Mouse (Mus musculus) right cerebral cortex, postnatal 4 days (tissue): ENCODE data around the gene Prr13.

Source experiments
- DNase-seq: peaks from one replicate; pipeline ENCODE4 v3.0.0-alpha.2; 2022

The Prr13 gene

DNA sequence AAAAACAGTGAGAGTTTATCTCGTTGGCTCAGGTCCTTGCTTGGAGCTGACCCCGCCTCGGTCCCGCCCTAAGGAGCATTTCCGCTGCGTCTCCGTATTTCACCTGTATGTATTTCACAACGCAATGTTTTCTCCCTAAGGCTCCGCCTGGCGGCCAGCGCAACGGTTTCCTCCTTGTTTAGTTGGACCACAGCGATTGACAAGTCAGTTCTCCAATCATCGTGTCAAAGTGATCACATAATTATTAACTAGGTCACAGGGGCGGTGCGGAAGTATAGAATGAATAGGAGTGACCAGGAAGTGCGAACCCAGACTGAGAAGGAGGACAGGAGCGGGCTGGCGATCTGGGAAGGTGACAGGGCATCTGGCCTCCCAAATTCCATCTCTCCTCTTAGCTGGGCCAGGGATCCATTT lies at the start of gene Prr13:
TSS of gene Prr13 (plus strand) at position 125 of the 414 bp plus-strand sequence.
- peak; percentile 74 for DNase-seq

DNA sequence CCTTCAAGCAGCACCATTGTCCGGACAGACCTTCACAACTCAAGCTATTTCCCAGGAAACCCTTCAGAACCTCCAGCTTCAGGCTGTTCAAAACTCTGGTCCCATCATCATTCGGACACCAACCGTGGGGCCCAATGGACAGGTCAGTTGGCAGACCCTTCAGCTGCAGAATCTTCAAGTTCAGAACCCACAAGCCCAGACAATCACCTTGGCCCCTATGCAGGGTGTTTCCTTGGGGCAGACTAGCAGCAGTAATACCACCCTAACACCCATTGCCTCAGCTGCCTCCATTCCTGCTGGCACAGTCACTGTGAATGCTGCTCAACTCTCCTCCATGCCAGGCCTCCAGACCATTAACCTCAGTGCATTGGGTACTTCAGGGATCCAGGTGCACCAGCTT lies 49.5 kb upstream of the Prr13 start:
- DNase-seq = no peak

DNA sequence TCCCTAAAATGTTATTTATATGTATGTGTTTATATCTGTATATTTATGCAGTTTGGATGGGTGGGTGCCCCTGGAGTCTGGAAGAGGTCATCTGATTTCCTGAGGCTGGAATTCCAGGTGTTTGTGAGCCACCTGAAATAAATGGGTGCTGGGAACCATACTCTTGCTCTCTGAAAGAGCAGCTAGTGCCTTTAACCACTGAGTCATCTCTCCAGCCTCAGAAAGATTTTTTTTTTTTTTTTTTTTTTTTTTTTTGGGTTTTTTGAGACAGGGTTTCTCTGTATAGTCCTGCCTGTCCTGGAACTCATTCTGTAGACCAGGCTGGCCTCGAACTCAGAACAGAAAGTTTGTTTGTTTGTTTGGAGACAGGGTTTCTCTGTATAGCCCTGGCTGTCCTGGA lies 47.8 kb upstream of the Prr13 start:
- no peak for DNase-seq

DNA sequence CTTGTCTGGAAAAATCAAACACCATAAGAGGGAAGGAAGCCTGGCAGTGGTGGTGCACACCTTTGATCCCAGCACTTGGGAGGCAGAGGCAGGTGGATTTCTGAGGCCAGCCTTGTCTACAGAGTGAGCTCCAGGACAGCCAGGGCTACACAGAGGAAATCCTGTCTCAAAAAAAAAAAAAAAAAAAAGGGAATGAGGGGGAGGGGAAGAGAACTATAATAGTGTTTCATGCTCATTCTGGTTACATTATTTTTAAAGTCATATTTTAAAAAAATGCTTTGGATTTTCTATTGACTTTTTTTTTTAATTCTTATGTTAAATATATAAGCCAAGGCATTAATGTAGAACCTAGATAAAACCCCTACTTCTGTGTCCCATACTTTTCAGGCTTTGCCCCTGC lies 45.1 kb upstream of the Prr13 start:
- no peak for DNase-seq

- no peak for DNase-seq
Observed at GRCm38 (mm10) chr15:102417524-102417923, 41.3 kb upstream of the Prr13 start.

- DNase-seq = no peak
Observed at GRCm38 (mm10) chr15:102420986-102421385, 37.8 kb upstream of the Prr13 start.

DNA sequence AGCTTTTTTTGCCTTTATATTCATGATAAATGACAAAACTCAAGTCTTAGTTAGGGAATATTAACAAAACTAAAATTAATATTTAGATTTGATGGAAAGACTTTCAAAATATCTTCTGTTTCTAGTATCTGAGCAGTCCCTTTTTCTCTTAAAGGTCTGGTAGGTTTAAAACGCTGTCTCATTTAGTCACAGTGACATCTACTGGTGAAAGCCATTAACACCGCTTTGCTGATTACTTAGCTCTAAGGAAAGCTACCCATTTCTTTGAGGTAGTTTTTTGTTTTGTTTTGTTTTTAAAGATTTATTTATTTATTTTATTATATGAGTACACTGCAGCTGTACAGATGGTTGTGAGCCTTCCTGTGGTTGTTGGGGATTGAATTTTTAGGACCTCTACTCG lies 37.4 kb upstream of the Prr13 start:
- peak; percentile 19 for DNase-seq

DNA sequence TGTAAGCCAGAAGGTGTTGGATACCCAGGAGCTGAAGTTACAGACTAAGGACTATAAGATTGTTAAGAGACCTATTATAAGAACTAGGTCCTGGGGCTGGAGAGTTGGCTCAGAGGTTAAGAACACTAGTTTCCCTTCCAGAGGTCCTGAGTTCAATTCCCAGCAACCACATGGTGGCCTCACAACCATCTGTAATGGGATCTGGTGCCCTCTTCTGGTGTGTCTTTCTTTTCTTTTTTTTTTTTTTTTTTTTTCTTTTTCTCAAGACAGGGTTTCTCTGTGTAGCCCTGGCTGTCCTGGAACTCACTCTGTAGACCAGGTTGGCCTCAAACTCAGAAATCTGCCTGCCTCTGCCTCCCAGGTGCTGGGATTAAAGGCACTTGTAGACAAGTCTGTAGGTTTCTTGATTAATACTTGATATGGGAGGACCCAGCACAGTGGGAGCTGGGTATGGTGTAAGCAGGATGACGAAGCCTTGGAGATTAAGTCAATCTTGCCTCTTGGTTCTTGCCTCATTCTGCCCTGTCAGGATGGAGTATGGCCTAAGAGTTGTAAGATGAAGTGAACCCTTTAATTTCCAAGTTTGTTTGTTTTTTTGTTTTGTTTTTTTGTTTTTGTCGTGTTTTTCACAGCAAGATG lies 35.1 kb upstream of the Prr13 start:
- DNase-seq = no peak

- no peak for DNase-seq
Observed at GRCm38 (mm10) chr15:102424657-102425056, 34.2 kb upstream of the Prr13 start.

- no peak for DNase-seq
Observed at GRCm38 (mm10) chr15:102426963-102427362, 31.9 kb upstream of the Prr13 start.

- DNase-seq = no peak
Observed at GRCm38 (mm10) chr15:102432046-102432445, 26.8 kb upstream of the Prr13 start.

- no peak for DNase-seq
Observed at GRCm38 (mm10) chr15:102433173-102433572, 25.7 kb upstream of the Prr13 start.

DNA sequence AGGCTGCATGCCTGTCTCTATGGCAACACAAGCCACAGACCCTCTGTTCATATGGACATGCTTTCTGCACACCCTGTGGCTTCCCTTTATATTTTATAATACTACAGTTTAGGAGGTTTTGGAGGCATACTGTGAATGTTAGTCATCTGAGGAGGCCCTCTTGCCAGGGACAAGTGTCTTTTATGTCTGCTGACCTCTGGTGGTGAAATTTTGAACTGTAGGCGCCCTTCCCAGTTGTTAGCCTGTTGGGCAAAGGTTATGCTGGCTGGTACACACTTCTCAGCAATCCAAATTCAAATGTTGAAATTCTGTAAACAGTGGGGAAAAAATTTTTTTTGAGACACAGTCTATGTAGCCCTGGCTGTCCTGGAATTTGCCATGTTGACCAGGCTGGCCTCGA lies 16.3 kb upstream of the Prr13 start:
- DNase-seq = peak; percentile 83

DNA sequence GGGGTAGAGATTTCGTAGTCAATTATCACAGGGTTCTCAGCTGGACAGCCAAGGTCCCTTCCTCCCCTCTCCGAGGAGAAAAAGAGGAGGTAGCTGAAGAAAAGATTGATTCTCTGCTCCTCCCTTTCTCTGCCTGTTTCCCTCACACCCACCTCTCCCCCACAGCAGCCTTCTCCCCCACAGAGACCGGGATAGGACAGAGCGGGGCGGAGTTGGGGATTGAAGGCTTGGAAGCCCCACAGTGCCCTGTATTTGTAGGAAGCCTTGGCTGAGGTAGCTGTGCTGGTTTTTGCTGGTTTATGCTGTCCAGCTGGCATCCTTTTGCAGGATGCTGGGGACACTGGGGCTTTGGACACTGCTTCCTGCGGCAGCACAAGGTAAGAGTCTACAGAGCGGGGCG lies 13.7 kb upstream of the Prr13 start, which contains the start of gene Amhr2:
TSS of gene Amhr2 (plus strand) at position 222 of the 400 bp plus-strand sequence.
- DNase-seq = no peak

DNA sequence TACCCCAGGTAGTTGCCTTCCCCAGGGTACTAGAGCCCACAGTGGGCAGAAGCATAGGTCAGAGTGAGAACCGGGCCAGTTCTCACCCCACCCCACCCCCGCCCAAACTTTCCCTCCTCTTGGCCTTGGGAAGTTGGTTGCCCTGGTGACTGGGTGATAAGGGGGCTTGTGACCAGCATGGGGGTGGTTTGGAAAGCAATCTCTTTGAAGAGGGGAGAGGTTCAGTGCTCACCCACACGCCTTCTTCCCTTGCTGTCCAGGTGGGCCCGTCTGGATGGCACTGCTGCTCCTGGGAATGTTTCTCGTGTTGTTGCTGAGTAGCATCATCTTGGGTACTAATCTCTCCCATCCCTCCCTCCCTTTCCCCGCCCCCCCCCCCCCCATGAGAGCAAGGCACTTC lies 12.4 kb upstream of the Prr13 start:
- DNase-seq = no peak

DNA sequence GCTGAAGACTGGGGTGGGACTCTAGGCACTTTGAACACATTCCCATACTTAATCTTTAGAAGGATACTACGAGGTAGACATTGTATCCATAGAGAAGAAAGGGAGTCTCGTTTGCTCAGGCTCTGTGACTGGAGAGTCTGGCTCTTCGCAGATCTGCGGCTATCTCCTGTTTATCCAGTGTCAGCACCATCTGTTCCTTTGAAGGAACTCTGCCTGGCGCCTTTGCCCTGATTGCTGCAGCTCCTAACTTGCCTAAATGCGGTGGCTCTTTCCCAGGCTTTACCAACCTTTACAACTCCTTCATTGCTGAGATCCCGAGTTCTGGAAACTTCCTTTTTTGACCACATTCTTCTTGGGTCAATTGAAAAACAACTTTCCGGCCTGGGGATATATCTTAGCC lies 9.5 kb upstream of the Prr13 start:
- no peak for DNase-seq

DNA sequence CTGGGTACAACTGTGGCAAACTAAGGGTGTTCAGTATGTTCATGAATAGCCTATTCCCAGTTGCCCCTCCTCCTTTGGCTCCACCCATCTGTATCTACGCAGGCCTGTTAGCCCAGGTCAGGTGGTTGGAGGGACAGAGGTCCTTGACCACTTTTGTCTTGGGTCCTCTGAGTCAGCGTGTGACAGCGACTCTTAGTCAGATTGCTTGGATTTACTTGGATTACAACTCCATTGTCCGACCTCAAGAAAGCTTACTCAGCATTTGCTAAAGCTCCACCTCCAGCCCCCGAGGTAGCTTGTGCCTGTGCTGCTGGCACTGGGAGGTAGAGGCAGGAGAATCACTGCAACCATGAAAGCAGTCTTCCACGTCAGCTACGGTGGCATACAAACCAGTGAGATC lies 7.9 kb upstream of the Prr13 start:
- no peak for DNase-seq

- DNase-seq = no peak
Observed at GRCm38 (mm10) chr15:102451666-102452430, 7.0 kb upstream of the Prr13 start.

DNA sequence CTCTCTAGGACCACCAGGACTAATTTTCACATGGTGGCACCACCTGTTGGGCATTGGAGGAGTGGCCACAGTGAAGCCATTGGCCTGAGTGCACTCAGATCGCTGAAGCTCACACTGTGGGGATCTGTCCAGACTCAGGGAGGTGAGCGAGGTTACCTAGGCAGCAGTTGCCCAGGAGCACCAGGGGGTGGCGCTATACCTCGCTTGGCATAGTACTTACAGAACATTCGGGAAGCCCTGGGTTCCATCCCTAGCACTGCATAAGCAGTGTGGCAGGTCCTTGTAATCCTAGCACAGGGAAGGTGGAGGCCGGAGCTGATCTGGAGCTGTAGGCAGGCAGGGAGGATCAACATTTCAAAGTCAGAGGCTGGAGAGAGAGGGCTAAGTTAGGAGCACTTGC lies 2.8 kb upstream of the Prr13 start:
- no peak for DNase-seq

GRCm38 (mm10) chr15:102458050-102458736 lies 635 bp upstream of the Prr13 start:
- DNase-seq = no peak

GRCm38 (mm10) chr15:102459381-102459780 lies 553 bp downstream of the Prr13 start:
- no peak for DNase-seq

DNA sequence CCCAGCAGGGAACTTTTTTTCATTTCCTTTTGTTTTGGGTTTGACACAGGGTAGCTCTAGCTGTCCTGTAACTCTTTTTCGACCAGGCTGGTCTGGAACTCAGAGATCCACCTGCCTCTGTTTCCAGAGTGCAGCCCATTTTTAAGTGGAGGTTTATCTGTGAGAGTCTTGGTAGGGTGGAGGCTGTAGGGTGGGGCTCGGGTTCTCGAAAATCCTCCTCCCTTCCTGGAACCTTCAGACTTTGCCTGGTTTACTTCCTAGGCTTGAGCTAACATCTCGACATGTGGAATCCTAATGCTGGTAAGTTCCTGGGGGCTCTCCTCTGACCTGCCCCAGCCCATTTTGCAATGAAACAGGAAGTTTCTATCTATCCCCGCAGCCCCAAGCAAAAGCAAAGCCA lies 1.0 kb downstream of the Prr13 start:
- DNase-seq = no peak

- DNase-seq = no peak
Observed at GRCm38 (mm10) chr15:102460409-102460808, 1.6 kb downstream of the Prr13 start.

- no peak for DNase-seq
Observed at GRCm38 (mm10) chr15:102460971-102461370, 2.1 kb downstream of the Prr13 start.
